Mouse (Mus musculus) forebrain, embryonic 16.5 days (tissue): Measurements from ENCODE around the gene Vmn1r27. TPM values are rescaled to one million over a fixed set of nuclear protein-coding genes. Genes with fewer than 3 reads are reported as not detected.

Experiments used
- ATAC-seq: fragments of 200-750 bp; cut with Nextera tagmentation; 2 replicates; pipeline ENCODE4 v1.8.0; 2017; ENCODE audit warnings: mild to moderate bottlenecking, moderate library complexity
- H3K27ac ChIP-seq: fragments of 300-500 bp; sonication (generic); 2 replicates; pipeline ENCODE4 v1.5.1; 2014; ENCODE audit warnings: low read length, control low read depth
- H3K27me3 ChIP-seq: fragments of 300-500 bp; sonication (generic); replicated peaks from 2 replicates; pipeline ENCODE4 v1.6.1; 2014; ENCODE audit warnings: low read length; ENCODE audit not compliant: control insufficient read depth, insufficient read depth
- H3K36me3 ChIP-seq: fragments of 300-500 bp; sonication (generic); 2 replicates; pipeline ENCODE4 v1.6.1; 2014; ENCODE audit not compliant: control insufficient read depth, insufficient read depth
- H3K4me1 ChIP-seq: fragments of 300-500 bp; sonication (generic); replicated peaks from 2 replicates; pipeline ENCODE4 v1.6.1; 2014; ENCODE audit warnings: low read length; ENCODE audit not compliant: control insufficient read depth, insufficient read depth
- H3K4me2 ChIP-seq: fragments of 300-500 bp; sonication (generic); 2 replicates; pipeline ENCODE4 v1.6.1; 2014; ENCODE audit warnings: mild to moderate bottlenecking, low read length, control low read depth
- H3K4me3 ChIP-seq: fragments of 300-500 bp; sonication (generic); replicated peaks from 2 replicates; pipeline ENCODE4 v1.5.1; 2014; ENCODE audit warnings: mild to moderate bottlenecking, low read length, control low read depth
- H3K9ac ChIP-seq: fragments of 300-500 bp; sonication (generic); replicated peaks from 2 replicates; pipeline ENCODE4 v1.6.1; 2014; ENCODE audit warnings: low read depth, low read length, control low read depth
- H3K9me3 ChIP-seq: fragments of 300-500 bp; sonication (generic); 2 replicates; pipeline ENCODE4 v1.6.1; 2016; ENCODE audit warnings: low read length; ENCODE audit not compliant: control insufficient read depth
- WGBS: fragments of 180-500 bp; shearing (Covaris S2); extraction: QIAGEN DNeasy Blood & Tissue Kit; methylation state at CpG from one replicate; pipeline ENCODE4 v1.1.7; 2014; 5-methylcytosine and 5-hydroxymethylcytosine counted together
- polyA plus RNA-seq: library from polyadenylated mRNA; unstranded; fragments of >200 nt; fragmentation: Nextera tagmentation; extraction: Ambion mirVana; gene quantifications from 2 replicates; pipeline ENCODE4 v1.2.1, GENCODE M21; 2015

Gene Vmn1r27
- not detected in 2 replicates for polyA plus RNA-seq

- no peaks in the 10 kb centered on the region for H3K27me3 ChIP-seq
- H3K4me1 ChIP-seq: no peaks in the 10 kb centered on the region
- no peak within 1 kb of the TSS for H3K27ac ChIP-seq
- WGBS: 81% methylated on average over 2 of the region's 2 CpGs
- no peak within 1 kb of the TSS for H3K4me2 ChIP-seq
- H3K4me3 ChIP-seq: no peak within 1 kb of the TSS
- H3K9me3 ChIP-seq: no peaks in the 10 kb centered on the region
- H3K36me3 ChIP-seq: no peaks in the 10 kb centered on the region
- ATAC-seq: no peak
- no peak within 1 kb of the TSS for H3K9ac ChIP-seq
Observed at GRCm38 (mm10) chr6:58218721-58219120, at the start of gene Vmn1r27. Gene Vmn1r27, minus strand, starts transcription at chr6:58218821.

- no peaks in the 10 kb centered on the region for H3K9me3 ChIP-seq
- no peaks in the 10 kb centered on the region for H3K27me3 ChIP-seq
- H3K4me2 ChIP-seq: no peak within 1 kb of the TSS
- ATAC-seq: no peak
- H3K9ac ChIP-seq: no peak within 1 kb of the TSS
- H3K4me1 ChIP-seq: no peaks in the 10 kb centered on the region
- no peaks in the 10 kb centered on the region for H3K36me3 ChIP-seq
- H3K27ac ChIP-seq: no peak within 1 kb of the TSS
- WGBS: 94% methylated on average over 1 of the region's 1 CpGs
- no peak within 1 kb of the TSS for H3K4me3 ChIP-seq
Observed at GRCm38 (mm10) chr6:58261737-58262136, 43.1 kb upstream of the Vmn1r27 start, which contains the start of gene Vmn1r28. Gene Vmn1r28, plus strand, starts transcription at chr6:58262037.

GRCm38 (mm10) chr6:58216119-58216518 lies 2.5 kb downstream of the Vmn1r27 start:
- WGBS: 73% methylated on average over 2 of the region's 2 CpGs
- H3K27me3 ChIP-seq: no peaks in the 10 kb centered on the region
- H3K4me2 ChIP-seq: no peak overlapping the region
- H3K9ac ChIP-seq: no peak overlapping the region
- no peaks in the 10 kb centered on the region for H3K36me3 ChIP-seq
- H3K4me3 ChIP-seq: no peak overlapping the region
- H3K9me3 ChIP-seq: no peaks in the 10 kb centered on the region
- ATAC-seq: no peak
- no peaks in the 10 kb centered on the region for H3K4me1 ChIP-seq
- H3K27ac ChIP-seq: no peak overlapping the region

Other genes starting within 250 kb of the Vmn1r27 start
- gene Vmn1r25, start 238.0 kb downstream of the Vmn1r27 start, polyA plus RNA-seq: not detected in 2 replicates
- not detected in 2 replicates for gene Vmn1r26, start 203.7 kb downstream of the Vmn1r27 start, polyA plus RNA-seq
- not detected in 2 replicates for gene Vmn1r28, start 43.2 kb upstream of the Vmn1r27 start, polyA plus RNA-seq
- not detected in 2 replicates for gene Vmn1r29, start 82.7 kb upstream of the Vmn1r27 start, polyA plus RNA-seq
- not detected in 2 replicates for gene Vmn1r30, start 224.6 kb upstream of the Vmn1r27 start, polyA plus RNA-seq